Mouse (Mus musculus) CH12.LX (cell line): ENCODE results near the gene Gm5565. TPM values are rescaled to one million over a fixed set of nuclear protein-coding genes. Genes with fewer than 3 reads are reported as not detected.
A peak's percentile ranks its signal among the peaks of the same experiment; 100 is the strongest.
"Not testable (repeated sequence)": the region's sequence is repeated elsewhere in the genome, so short reads cannot be mapped to it uniquely, and the experiment has no call there.

Experiments used
- DNase-seq: peaks from one replicate; pipeline ENCODE4 v3.0.0-alpha.2; 2013; ENCODE audit errors: extremely low read depth
- H3K27ac ChIP-seq: 2 replicates; pipeline ENCODE4 v1.5.1; 2012; ENCODE audit warnings: low read depth, mild to moderate bottlenecking, control low read depth, moderate library complexity; ENCODE audit not compliant: insufficient read depth
- H3K27me3 ChIP-seq: replicated peaks from 2 replicates; pipeline ENCODE3; 2012; ENCODE audit warnings: inconsistent platforms
- H3K36me3 ChIP-seq, 2 experiments: replicated peaks in 1 of 2; 2 replicates each; pipeline versions ENCODE3 to v1.6.1; 2012; ENCODE audit warnings: inconsistent platforms in 1 of 2, low read length in 1 of 2, mild to moderate bottlenecking in 1 of 2, mixed read lengths in 1 of 2, moderate library complexity in 1 of 2; ENCODE audit not compliant: control insufficient read depth in 1 of 2, insufficient read depth in 1 of 2
- H3K4me1 ChIP-seq, 2 experiments: 2 replicates each; pipeline ENCODE4 v1.6.1; 2012; ENCODE audit warnings: inconsistent platforms in 1 of 2, moderate library complexity in 1 of 2; ENCODE audit not compliant: insufficient read depth in 2 of 2, control insufficient read depth in 1 of 2
- H3K4me2 ChIP-seq: 2 replicates; pipeline ENCODE4 v1.6.1; 2012; ENCODE audit warnings: low read depth, mild to moderate bottlenecking, control low read depth; ENCODE audit not compliant: poor library complexity, insufficient read depth, severe bottlenecking
- H3K4me3 ChIP-seq, 3 experiments: fragments of 150-350 bp in 1 of 3; sonication (generic) in 1 of 3; replicated peaks in 1 of 3; 2 replicates each; pipeline versions ENCODE3 to v1.5.1; 2011 to 2012; ENCODE audit warnings: low read depth in 2 of 3, low read length in 2 of 3, mild to moderate bottlenecking in 2 of 3, moderate library complexity in 2 of 3, control low read depth in 1 of 3, improper control_type of control experiment in 1 of 3, inconsistent platforms in 1 of 3, mixed read lengths in 1 of 3; ENCODE audit not compliant: poor library complexity in 1 of 3
- H3K79me2 ChIP-seq: replicated peaks from 2 replicates; pipeline ENCODE4 v1.6.1; 2012; ENCODE audit warnings: mild to moderate bottlenecking, moderate library complexity; ENCODE audit not compliant: control insufficient read depth, poor library complexity, insufficient read depth, severe bottlenecking; ENCODE audit errors: extremely low read depth
- H3K9ac ChIP-seq: 2 replicates; pipeline ENCODE4 v1.6.1; 2012; ENCODE audit warnings: low read depth, mild to moderate bottlenecking, control low read depth, moderate library complexity; ENCODE audit not compliant: insufficient read depth
- H3K9me3 ChIP-seq: replicated peaks from 2 replicates; pipeline ENCODE3; 2012; ENCODE audit warnings: low read length, inconsistent platforms, mixed read lengths
- CHD1 ChIP-seq: IDR thresholded peaks from 2 replicates; pipeline ENCODE4 v1.6.1; 2012; ENCODE audit warnings: low read depth, low read length, improper control_type of control experiment, inconsistent platforms
- CHD2 ChIP-seq: IDR thresholded peaks from 2 replicates; pipeline ENCODE4 v1.6.1; 2011; ENCODE audit warnings: low read length, improper control_type of control experiment
- CTCF ChIP-seq, 2 experiments: IDR thresholded peaks in 1 of 2; conservative IDR thresholded peaks in 1 of 2; 2 replicates each; pipeline ENCODE4 v1.5.1; 2011 to 2012; ENCODE audit warnings: low read depth in 2 of 2, low read length in 2 of 2, improper control_type of control experiment in 1 of 2, inconsistent platforms in 1 of 2, mild to moderate bottlenecking in 1 of 2, moderate library complexity in 1 of 2
- E2F4 ChIP-seq: IDR thresholded peaks from 2 replicates; pipeline ENCODE4 v1.6.1; 2011; ENCODE audit warnings: low read depth, low read length, improper control_type of control experiment; ENCODE audit not compliant: insufficient replicate concordance
- ELF1 ChIP-seq: IDR thresholded peaks from 2 replicates; pipeline ENCODE4 v1.6.1; 2014; ENCODE audit warnings: low read depth, mild to moderate bottlenecking, inconsistent platforms, low read length, improper control_type of control experiment
- EP300 ChIP-seq: IDR thresholded peaks from 2 replicates; pipeline ENCODE4 v1.6.1; 2011; ENCODE audit warnings: low read length, improper control_type of control experiment
- ETS1 ChIP-seq: conservative IDR thresholded peaks from 2 replicates; pipeline ENCODE4 v1.6.1; 2012; ENCODE audit warnings: low read depth, mild to moderate bottlenecking, inconsistent platforms, low read length, improper control_type of control experiment, moderate library complexity
- GABPA ChIP-seq: IDR thresholded peaks from 2 replicates; pipeline ENCODE4 v1.6.1; 2012; ENCODE audit warnings: low read depth, low read length, improper control_type of control experiment, inconsistent platforms; ENCODE audit not compliant: insufficient replicate concordance
- HCFC1 ChIP-seq: IDR thresholded peaks from 2 replicates; pipeline ENCODE4 v1.6.1; 2012; ENCODE audit warnings: low read depth, mild to moderate bottlenecking, inconsistent platforms, low read length, improper control_type of control experiment
- MAX ChIP-seq: IDR thresholded peaks from 2 replicates; pipeline ENCODE4 v1.6.1; 2011; ENCODE audit warnings: low read length, improper control_type of control experiment
- MAZ ChIP-seq: IDR thresholded peaks from 2 replicates; pipeline ENCODE4 v1.6.1; 2012; ENCODE audit warnings: low read depth, mild to moderate bottlenecking, inconsistent platforms, low read length, improper control_type of control experiment, moderate library complexity
- MEF2A ChIP-seq: IDR thresholded peaks from 2 replicates; pipeline ENCODE4 v1.6.1; 2014; ENCODE audit warnings: low read depth, mild to moderate bottlenecking, inconsistent platforms, low read length, improper control_type of control experiment, borderline replicate concordance
- MXI1 ChIP-seq: IDR thresholded peaks from 2 replicates; pipeline ENCODE4 v1.6.1; 2011; ENCODE audit warnings: mild to moderate bottlenecking, low read depth, low read length, improper control_type of control experiment
- MYC ChIP-seq: IDR thresholded peaks from 2 replicates; pipeline ENCODE4 v1.6.1; 2011; ENCODE audit warnings: low read depth, mild to moderate bottlenecking, improper control_type of control experiment, low read length
- NELFE ChIP-seq: IDR thresholded peaks from 2 replicates; pipeline ENCODE4 v1.6.1; 2011; ENCODE audit warnings: low read depth, low read length, improper control_type of control experiment
- RAD21 ChIP-seq: IDR thresholded peaks from 2 replicates; pipeline ENCODE4 v1.6.1; 2011; ENCODE audit warnings: low read depth, mild to moderate bottlenecking, low read length, improper control_type of control experiment, moderate library complexity
- RCOR1 ChIP-seq: conservative IDR thresholded peaks from 2 replicates; pipeline ENCODE4 v1.6.1; 2012; ENCODE audit warnings: low read depth, mild to moderate bottlenecking, inconsistent platforms, low read length, improper control_type of control experiment
- SIN3A ChIP-seq: IDR thresholded peaks from 2 replicates; pipeline ENCODE4 v1.6.1; 2012; ENCODE audit warnings: low read length, improper control_type of control experiment, inconsistent platforms
- UBTF ChIP-seq: IDR thresholded peaks from 2 replicates; pipeline ENCODE4 v1.6.1; 2012; ENCODE audit warnings: low read depth, mild to moderate bottlenecking, inconsistent platforms, low read length, improper control_type of control experiment, moderate library complexity
- USF2 ChIP-seq: conservative IDR thresholded peaks from 2 replicates; pipeline ENCODE4 v1.6.1; 2011; ENCODE audit warnings: low read depth, low read length, improper control_type of control experiment
- ZC3H11A ChIP-seq: IDR thresholded peaks from 2 replicates; pipeline ENCODE4 v1.6.1; 2012; ENCODE audit warnings: low read depth, mild to moderate bottlenecking, inconsistent platforms, low read length, improper control_type of control experiment
- ZKSCAN1 ChIP-seq: IDR thresholded peaks from 2 replicates; pipeline ENCODE4 v1.6.1; 2012; ENCODE audit warnings: low read depth, inconsistent platforms, low read length, improper control_type of control experiment, borderline replicate concordance
- ZMIZ1 ChIP-seq: IDR thresholded peaks from 2 replicates; pipeline ENCODE4 v1.6.1; 2012; ENCODE audit warnings: low read depth, mild to moderate bottlenecking, inconsistent platforms, low read length, improper control_type of control experiment
- ZNF384 ChIP-seq: IDR thresholded peaks from 2 replicates; pipeline ENCODE4 v1.6.1; 2012; ENCODE audit warnings: low read depth, low read length, improper control_type of control experiment, inconsistent platforms
- dilution Hi-C: fragments of 300-500 bp; cut with MboI; formaldehyde crosslinking; loops from 2 replicates; pipeline ENCODE4 v1.14.3; 2020; ENCODE audit warnings: low sequenced_read_pairs; ENCODE audit not compliant: extremely low pct_unique_long_range_greater_than_20kb, extremely low pct_ligation_motif_present
- in situ Hi-C: fragments of 300-500 bp; cut with MboI; formaldehyde crosslinking; loops from 3 replicates; pipeline ENCODE4 v1.14.3; 2019; ENCODE audit warnings: low sequenced_read_pairs, low pct_ligation_motif_present, low pct_unique_long_range_greater_than_20kb, mixed read lengths
- polyA plus RNA-seq: library from polyadenylated mRNA; unstranded; fragments of >175 nt; gene quantifications from 2 replicates; pipeline ENCODE4 v1.2.1, GENCODE M21; 2012; ENCODE audit warnings: low read depth; ENCODE audit not compliant: insufficient read length
- total RNA-seq, 2 experiments: library from RNA; depleted of rRNA; stranded (reverse); fragments of 300-350 nt in 1 of 2; fragments of >200 nt in 1 of 2; gene quantifications; 2 replicates each; pipeline ENCODE4 v1.2.3; 2012 to 2014

Gm5565 gene
- total RNA-seq (2012; rRNA removed), result not detected in 2 replicates
- total RNA-seq (2014; rRNA removed), result not detected in 2 replicates
- not detected in 2 replicates for polyA plus RNA-seq

DNA sequence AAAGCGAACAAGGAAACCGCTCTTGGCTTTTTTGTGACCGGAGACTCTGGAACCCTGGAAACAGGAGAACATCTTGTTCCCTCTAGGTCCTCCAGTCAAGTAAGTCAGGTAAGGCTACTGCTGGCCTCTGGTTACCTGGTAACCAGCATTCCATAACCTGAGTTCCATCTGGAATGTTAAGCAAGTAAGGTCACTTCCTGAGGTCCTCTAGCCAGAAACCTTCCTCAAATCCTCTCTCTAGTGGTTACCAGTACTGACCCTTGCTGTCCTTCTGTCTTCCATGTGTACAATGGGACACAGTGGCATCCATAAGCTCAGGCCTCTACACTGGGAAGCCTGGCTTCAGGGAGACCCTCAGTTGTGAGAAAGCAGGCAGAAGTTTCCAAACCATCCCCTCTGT is at the start of gene Gm5565:
TSS of gene Gm5565 (minus strand) at position 101 of the 400 bp plus-strand sequence.
- H3K27me3 ChIP-seq, H3K27ac ChIP-seq, H3K36me3 ChIP-seq, H3K9me3 ChIP-seq, dilution Hi-C loops, H3K9ac ChIP-seq, DNase-seq, H3K4me2 ChIP-seq, in situ Hi-C loops, H3K4me3 ChIP-seq, H3K4me1 ChIP-seq, H3K79me2 ChIP-seq: not testable (repeated sequence)

DNA sequence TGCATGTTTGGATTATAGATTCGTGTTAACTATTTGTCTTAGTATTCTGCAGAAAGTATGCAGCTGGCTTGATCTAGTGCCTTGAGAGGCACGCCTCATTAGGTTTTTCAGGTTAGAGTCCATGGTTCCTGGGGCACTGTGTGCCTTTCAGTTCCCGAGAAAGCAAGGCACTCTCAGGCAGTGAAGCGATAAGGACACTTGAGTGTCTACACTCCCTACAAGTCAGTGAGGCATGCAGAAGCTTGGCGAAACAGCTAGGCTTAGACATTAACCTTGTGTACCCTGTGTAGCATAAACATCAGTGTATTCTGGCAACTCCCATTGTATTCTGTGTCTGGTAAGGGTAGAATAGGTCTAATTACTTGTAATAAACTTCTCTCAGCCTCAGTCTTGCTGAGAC is 45.2 kb upstream of the Gm5565 start:
- peaks cover 0 to 12% of the 10 kb centered on the region in 2 experiments; a peak in 2 of 4 replicates for H3K4me1 ChIP-seq
- peaks cover 51 to 81% of the 10 kb centered on the region in 2 experiments for H3K36me3 ChIP-seq
- H3K27ac ChIP-seq, result no peak overlapping the region
- no peaks in the 10 kb centered on the region for H3K27me3 ChIP-seq
- H3K4me3 ChIP-seq, result no peak overlapping the region
- in situ Hi-C loops (no loop called here), dilution Hi-C loops (no loop called here)
- peaks cover 2% of the 10 kb centered on the region for H3K9me3 ChIP-seq
- no peak for DNase-seq
- no peak overlapping the region for H3K9ac ChIP-seq
- H3K4me2 ChIP-seq, result no peak overlapping the region
- TF ChIP-seq MAZ, result no peak
- TF ChIP-seq CHD1, result no peak
- TF ChIP-seq ZMIZ1, result no peak
- TF ChIP-seq ZNF384, result no peak
- no peak for TF ChIP-seq ZKSCAN1
- no peak for TF ChIP-seq USF2
- TF ChIP-seq MXI1, result no peak
- no peak for TF ChIP-seq ZC3H11A
- TF ChIP-seq MEF2A, result no peak
- no peak for TF ChIP-seq GABPA
- no peaks in the 10 kb centered on the region for H3K79me2 ChIP-seq

DNA sequence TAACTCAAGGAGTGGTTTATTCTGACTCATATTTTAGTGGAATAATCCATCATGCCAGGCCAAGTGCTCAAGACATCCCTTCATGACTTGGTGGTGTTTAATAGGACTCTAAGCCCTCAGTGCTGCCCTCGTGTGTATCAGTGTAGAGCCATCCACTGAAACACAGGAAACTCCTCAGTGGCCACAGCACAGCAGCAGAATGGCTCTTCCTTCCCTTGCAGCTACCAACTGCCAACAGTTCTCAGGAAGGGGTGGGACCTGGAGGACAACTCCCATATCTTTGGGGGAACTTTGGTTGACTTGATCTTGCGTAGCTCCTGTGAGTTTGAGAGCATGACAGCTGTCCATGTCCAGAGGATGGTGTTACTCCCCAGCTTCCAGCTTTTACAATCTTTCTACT is 43.6 kb upstream of the Gm5565 start:
- dilution Hi-C loops (no loop called here), in situ Hi-C loops (no loop called here)
- Histone ChIP-seq H3K4me3 (no peak overlapping the region), H3K79me2 (no peaks in the 10 kb centered on the region), H3K27me3 (no peaks in the 10 kb centered on the region), H3K4me1 (peaks cover 0 to 12% of the 10 kb centered on the region in 2 experiments; a peak in 2 of 4 replicates), H3K4me2 (no peak overlapping the region), H3K27ac (no peak overlapping the region), H3K36me3 (peaks cover 41 to 68% of the 10 kb centered on the region in 2 experiments), H3K9me3 (peaks cover 2% of the 10 kb centered on the region), H3K9ac (no peak overlapping the region)
- no peak for TF ChIP-seq CHD2
- TF ChIP-seq CTCF (conservative IDR thresholded peaks at IDR 0.05 in 1 of 2, IDR thresholded peaks at IDR 0.05 in 1 of 2; ENCODE audit: low read depth in 2 of 2, low read length in 2 of 2), result no peak
- TF ChIP-seq MAZ, result no peak
- TF ChIP-seq UBTF, result no peak
- no peak for TF ChIP-seq ETS1
- TF ChIP-seq E2F4, result no peak
- no peak for TF ChIP-seq ZKSCAN1
- no peak for TF ChIP-seq RAD21
- no peak for TF ChIP-seq GABPA
- TF ChIP-seq MYC, result no peak
- TF ChIP-seq RCOR1, result no peak
- TF ChIP-seq EP300, result no peak
- no peak for TF ChIP-seq HCFC1
- TF ChIP-seq ELF1, result no peak
- no peak for TF ChIP-seq ZC3H11A
- no peak for TF ChIP-seq MAX
- TF ChIP-seq ZMIZ1, result no peak
- TF ChIP-seq SIN3A, result no peak
- no peak for TF ChIP-seq NELFE
- DNase-seq, result peak; percentile 15
